Mouse (Mus musculus) kidney, embryonic 14.5 days (tissue): ENCODE results near the gene Axl. TPM values are rescaled to one million over a fixed set of nuclear protein-coding genes. Genes with fewer than 3 reads are reported as not detected.

Source experiments
- ATAC-seq: fragments of 200-750 bp; cut with Nextera tagmentation; 2 replicates; pipeline ENCODE4 v1.8.0; 2017; ENCODE audit warnings: moderate number of reproducible peaks, mild to moderate bottlenecking, moderate TSS enrichment, moderate library complexity; ENCODE audit not compliant: low FRiP score, low TSS enrichment
- H3K27ac ChIP-seq: fragments of 300-500 bp; sonication (generic); 2 replicates; pipeline ENCODE4 v1.5.1; 2014; ENCODE audit warnings: low read depth, mild to moderate bottlenecking, low read length, moderate library complexity, mixed read lengths
- H3K27me3 ChIP-seq: fragments of 300-500 bp; sonication (generic); 2 replicates; pipeline ENCODE4 v1.6.1; 2014; ENCODE audit warnings: mild to moderate bottlenecking, low read length; ENCODE audit not compliant: control insufficient read depth, insufficient read depth
- H3K36me3 ChIP-seq: fragments of 300-500 bp; sonication (generic); 2 replicates; pipeline ENCODE4 v1.6.1; 2014; ENCODE audit warnings: low read length, mixed read lengths; ENCODE audit not compliant: control insufficient read depth, insufficient read depth
- H3K4me1 ChIP-seq: fragments of 300-500 bp; sonication (generic); 2 replicates; pipeline ENCODE4 v1.6.1; 2014; ENCODE audit warnings: low read length, mixed read lengths; ENCODE audit not compliant: control insufficient read depth, insufficient read depth
- H3K4me2 ChIP-seq: fragments of 300-500 bp; sonication (generic); replicated peaks from 2 replicates; pipeline ENCODE4 v1.6.1; 2014; ENCODE audit warnings: low read depth, mild to moderate bottlenecking, low read length
- H3K4me3 ChIP-seq: fragments of 300-500 bp; sonication (generic); 2 replicates; pipeline ENCODE4 v1.5.1; 2014; ENCODE audit warnings: mild to moderate bottlenecking, low read length
- H3K9ac ChIP-seq: fragments of 300-500 bp; sonication (generic); 2 replicates; pipeline ENCODE4 v1.6.1; 2014; ENCODE audit warnings: low read depth, mild to moderate bottlenecking, low read length, moderate library complexity
- H3K9me3 ChIP-seq: fragments of 300-500 bp; sonication (generic); 2 replicates; pipeline ENCODE4 v1.6.1; 2016; ENCODE audit warnings: low read length; ENCODE audit not compliant: control insufficient read depth
- WGBS: fragments of 180-500 bp; shearing (Covaris S2); extraction: QIAGEN DNeasy Blood & Tissue Kit; methylation state at CpG from one replicate; pipeline ENCODE4 v1.1.7; 2014; 5-methylcytosine and 5-hydroxymethylcytosine counted together
- polyA plus RNA-seq: library from polyadenylated mRNA; unstranded; fragments of >200 nt; fragmentation: Nextera tagmentation; extraction: Ambion mirVana; gene quantifications from 2 replicates; pipeline ENCODE4 v1.2.1, GENCODE M21; 2014

The Axl gene
- polyA plus RNA-seq, 1 experiment from 2014 or later: 75.5 TPM

- 0 out of 2 replicates have a peak, but pooled peaks cover 3% of the 10 kb centered on the region for H3K4me1 ChIP-seq
- no peak overlapping the region for H3K4me2 ChIP-seq
- no peak overlapping the region for H3K4me3 ChIP-seq
- H3K9ac ChIP-seq: no peak overlapping the region
- H3K36me3 ChIP-seq: peaks cover 53% of the 10 kb centered on the region
- H3K27ac ChIP-seq: no peak overlapping the region
- 82% methylated on average over 6 of the region's 6 CpGs for WGBS
- no peak for ATAC-seq
- H3K27me3 ChIP-seq: no peaks in the 10 kb centered on the region
- H3K9me3 ChIP-seq: no peaks in the 10 kb centered on the region
Observed at GRCm38 (mm10) chr7:25766108-25766507, 22.4 kb downstream of the Axl start.

DNA sequence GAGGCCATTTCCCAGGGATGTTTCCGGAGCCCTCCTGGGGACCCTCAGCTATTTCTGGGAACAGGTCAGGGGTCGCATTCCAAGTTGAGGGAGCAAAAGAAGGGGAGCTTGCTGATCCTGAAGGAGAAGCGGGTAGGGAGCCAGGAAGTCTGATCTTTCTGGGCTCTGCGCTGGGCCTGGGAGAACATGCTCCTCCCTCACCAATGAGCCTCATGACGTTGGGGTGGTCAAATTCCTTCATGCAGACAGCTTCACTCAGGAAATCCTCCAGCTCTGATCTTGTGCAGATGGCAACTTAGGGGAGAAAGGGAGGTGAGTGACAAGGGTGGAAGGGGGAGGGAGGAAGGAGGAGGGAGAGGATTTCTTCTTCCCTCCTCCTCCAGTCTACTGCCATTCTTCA lies 24.3 kb downstream of the Axl start:
- peak; percentile 55 for ATAC-seq
- H3K9me3 ChIP-seq: no peaks in the 10 kb centered on the region
- WGBS: 52% methylated on average over 5 of the region's 5 CpGs
- no peak overlapping the region for H3K4me3 ChIP-seq
- H3K4me2 ChIP-seq: no peak overlapping the region
- H3K27ac ChIP-seq: peak overlapping the region; percentile 93
- peaks cover 42% of the 10 kb centered on the region; the same call in 1 of the 2 replicates for H3K36me3 ChIP-seq
- no peak overlapping the region for H3K9ac ChIP-seq
- no peaks in the 10 kb centered on the region for H3K27me3 ChIP-seq
- H3K4me1 ChIP-seq: 0 out of 2 replicates have a peak, but pooled peaks cover 3% of the 10 kb centered on the region

DNA sequence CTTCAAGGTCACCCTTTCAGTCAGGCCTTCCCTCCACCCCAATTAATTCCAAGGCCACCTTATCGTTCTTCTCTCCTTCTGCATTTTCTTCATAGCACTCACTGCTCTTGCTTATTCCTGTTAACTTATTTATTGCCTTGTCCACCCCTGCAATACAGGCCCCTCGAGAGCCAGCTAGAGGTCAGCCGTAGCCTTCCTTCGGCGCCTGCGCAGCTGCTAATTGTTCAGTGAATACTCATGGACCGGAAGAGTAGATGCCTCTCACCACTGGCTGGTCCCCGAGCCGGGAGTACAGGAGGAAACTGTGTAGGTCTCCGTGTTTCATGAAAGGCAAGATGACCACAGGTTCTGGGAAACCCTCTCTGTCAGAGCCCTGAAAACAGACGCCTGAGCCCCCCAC lies 24.8 kb downstream of the Axl start:
- 44% methylated on average over 11 of the region's 11 CpGs for WGBS
- H3K9me3 ChIP-seq: no peaks in the 10 kb centered on the region
- no peak overlapping the region for H3K4me2 ChIP-seq
- H3K9ac ChIP-seq: no peak overlapping the region
- 0 out of 2 replicates have a peak, but pooled peaks cover 3% of the 10 kb centered on the region for H3K4me1 ChIP-seq
- H3K27ac ChIP-seq: peak overlapping the region; percentile 93
- peak; percentile 70 for ATAC-seq
- H3K4me3 ChIP-seq: no peak overlapping the region
- H3K27me3 ChIP-seq: no peaks in the 10 kb centered on the region
- peaks cover 39% of the 10 kb centered on the region; the same call in 1 of the 2 replicates for H3K36me3 ChIP-seq

GRCm38 (mm10) chr7:25761354-25761753 lies 27.2 kb downstream of the Axl start:
- Histone ChIP-seq H3K27ac (no peak overlapping the region), H3K4me1 (0 out of 2 replicates have a peak, but pooled peaks cover 3% of the 10 kb centered on the region), H3K9ac (no peak overlapping the region), H3K4me3 (no peak overlapping the region), H3K27me3 (no peaks in the 10 kb centered on the region), H3K4me2 (no peak overlapping the region), H3K9me3 (no peaks in the 10 kb centered on the region), H3K36me3 (peaks cover 24% of the 10 kb centered on the region; the same call in 1 of the 2 replicates)
- WGBS: 86% methylated on average over 10 of the region's 10 CpGs
- ATAC-seq: no peak

DNA sequence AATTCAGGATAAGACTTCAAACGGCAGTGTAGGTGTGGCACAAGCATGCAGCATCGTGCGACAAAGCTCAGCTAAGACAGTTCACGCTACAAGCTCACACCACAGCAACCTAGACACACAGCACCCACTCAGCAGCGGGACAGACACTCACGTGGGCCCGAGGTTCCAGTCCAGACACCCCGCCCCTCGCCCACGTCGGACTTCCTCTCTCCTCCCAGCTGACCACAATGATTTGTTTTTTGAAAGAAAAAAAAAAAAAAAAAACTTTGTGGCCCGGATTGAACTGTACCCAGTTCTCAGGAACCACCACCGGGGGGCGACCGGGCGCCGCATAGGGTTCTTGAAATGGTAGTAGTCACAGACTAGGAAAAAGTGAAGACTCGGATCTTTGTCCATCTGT lies 32.5 kb downstream of the Axl start:
- H3K9ac ChIP-seq: peak overlapping the region; percentile 55
- H3K27ac ChIP-seq: peak overlapping the region; percentile 91
- peaks cover 15% of the 10 kb centered on the region for H3K4me1 ChIP-seq
- no peaks in the 10 kb centered on the region for H3K27me3 ChIP-seq
- peaks cover 25% of the 10 kb centered on the region for H3K36me3 ChIP-seq
- peak overlapping the region; percentile 97 for H3K4me3 ChIP-seq
- H3K9me3 ChIP-seq: no peaks in the 10 kb centered on the region
- WGBS: 0% methylated on average over 18 of the region's 18 CpGs
- peak; percentile 47 for ATAC-seq
- peak overlapping the region; percentile 87 for H3K4me2 ChIP-seq

- peak; percentile 34 for ATAC-seq
- H3K27ac ChIP-seq: peak overlapping the region; percentile 91
- peak overlapping the region; percentile 55 for H3K9ac ChIP-seq
- H3K4me3 ChIP-seq: peak overlapping the region; percentile 97
- H3K36me3 ChIP-seq: peaks cover 31% of the 10 kb centered on the region
- peak overlapping the region; percentile 87 for H3K4me2 ChIP-seq
- peaks cover 15% of the 10 kb centered on the region for H3K4me1 ChIP-seq
- no peaks in the 10 kb centered on the region for H3K9me3 ChIP-seq
- H3K27me3 ChIP-seq: no peaks in the 10 kb centered on the region
- WGBS: under 1% methylated on average over 15 of the region's 15 CpGs
Observed at GRCm38 (mm10) chr7:25755468-25755833, 33.1 kb downstream of the Axl start.

DNA sequence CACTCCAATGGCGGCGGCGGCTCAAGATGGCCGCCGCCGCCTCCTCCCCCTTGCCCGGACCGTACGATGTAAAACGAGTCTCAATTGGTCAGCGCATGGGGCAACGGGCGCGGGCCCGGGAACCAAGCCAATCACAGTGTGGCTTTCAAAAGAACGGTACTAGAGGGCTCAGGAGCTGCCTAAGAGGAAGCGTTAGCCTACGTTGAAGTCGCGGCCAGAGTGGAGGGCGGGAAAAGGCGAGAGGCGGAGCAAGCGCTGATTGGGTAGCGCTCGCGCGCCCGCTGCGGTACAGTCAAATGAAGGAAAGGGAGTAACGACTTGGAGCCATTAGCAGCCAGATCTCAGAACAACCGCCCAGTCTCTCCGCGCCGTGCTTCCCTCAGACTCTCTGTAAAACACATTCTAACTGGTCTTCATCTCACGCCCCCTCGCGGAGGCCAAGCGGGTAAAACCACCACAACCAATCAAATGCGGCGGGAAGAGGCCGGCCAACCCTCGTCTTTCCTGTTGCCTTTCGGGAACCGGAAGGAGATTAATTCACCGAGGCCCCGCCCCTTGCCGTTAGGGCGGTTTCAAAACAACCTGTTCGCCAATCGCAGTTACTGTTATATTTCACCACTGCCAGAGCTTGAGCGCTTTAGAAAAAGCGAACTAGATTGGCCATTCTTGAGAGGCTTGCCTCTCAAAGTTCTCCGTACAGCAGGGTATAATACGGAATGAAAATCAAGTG lies 33.6 kb downstream of the Axl start, which contains the start of gene Hnrnpul1:
Gene Hnrnpul1 (minus strand): TSS at position 20 of the 730 bp plus-strand sequence.
- no peaks in the 10 kb centered on the region for H3K27me3 ChIP-seq
- peak; percentile 94 for ATAC-seq
- H3K36me3 ChIP-seq: peaks cover 35% of the 10 kb centered on the region
- WGBS: under 1% methylated on average over 55 of the region's 55 CpGs
- H3K4me3 ChIP-seq: peak within 1 kb of the TSS; percentile 97
- H3K4me2 ChIP-seq: peak within 1 kb of the TSS; percentile 87
- H3K9me3 ChIP-seq: no peaks in the 10 kb centered on the region
- peak within 1 kb of the TSS; percentile 91 for H3K27ac ChIP-seq
- peak within 1 kb of the TSS; percentile 100 for H3K9ac ChIP-seq
- H3K4me1 ChIP-seq: peaks cover 15% of the 10 kb centered on the region

DNA sequence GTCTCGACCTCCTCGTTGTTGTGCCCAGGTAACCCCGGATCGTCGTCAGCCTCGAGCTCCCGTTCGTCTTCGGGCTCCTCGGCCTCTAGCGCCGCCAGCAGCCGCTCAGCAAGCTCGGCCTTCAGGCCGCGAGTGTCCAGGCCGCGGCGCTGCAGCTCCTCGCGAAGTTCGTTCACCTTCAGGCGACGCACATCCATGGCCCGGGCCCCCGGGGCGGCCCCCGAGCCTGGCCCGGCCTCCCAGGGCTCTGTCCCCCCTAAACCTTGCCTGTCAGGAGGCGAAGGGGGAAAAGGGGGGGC lies 34.1 kb downstream of the Axl start:
- Histone ChIP-seq H3K27me3 (no peaks in the 10 kb centered on the region), H3K9me3 (no peaks in the 10 kb centered on the region), H3K4me2 (peak overlapping the region; percentile 63), H3K36me3 (peaks cover 38% of the 10 kb centered on the region), H3K27ac (peak overlapping the region; percentile 91), H3K4me1 (peaks cover 15% of the 10 kb centered on the region), H3K9ac (peak overlapping the region; percentile 100), H3K4me3 (peak overlapping the region; percentile 97)
- ATAC-seq: no peak
- under 1% methylated on average over 30 of the region's 30 CpGs for WGBS

DNA sequence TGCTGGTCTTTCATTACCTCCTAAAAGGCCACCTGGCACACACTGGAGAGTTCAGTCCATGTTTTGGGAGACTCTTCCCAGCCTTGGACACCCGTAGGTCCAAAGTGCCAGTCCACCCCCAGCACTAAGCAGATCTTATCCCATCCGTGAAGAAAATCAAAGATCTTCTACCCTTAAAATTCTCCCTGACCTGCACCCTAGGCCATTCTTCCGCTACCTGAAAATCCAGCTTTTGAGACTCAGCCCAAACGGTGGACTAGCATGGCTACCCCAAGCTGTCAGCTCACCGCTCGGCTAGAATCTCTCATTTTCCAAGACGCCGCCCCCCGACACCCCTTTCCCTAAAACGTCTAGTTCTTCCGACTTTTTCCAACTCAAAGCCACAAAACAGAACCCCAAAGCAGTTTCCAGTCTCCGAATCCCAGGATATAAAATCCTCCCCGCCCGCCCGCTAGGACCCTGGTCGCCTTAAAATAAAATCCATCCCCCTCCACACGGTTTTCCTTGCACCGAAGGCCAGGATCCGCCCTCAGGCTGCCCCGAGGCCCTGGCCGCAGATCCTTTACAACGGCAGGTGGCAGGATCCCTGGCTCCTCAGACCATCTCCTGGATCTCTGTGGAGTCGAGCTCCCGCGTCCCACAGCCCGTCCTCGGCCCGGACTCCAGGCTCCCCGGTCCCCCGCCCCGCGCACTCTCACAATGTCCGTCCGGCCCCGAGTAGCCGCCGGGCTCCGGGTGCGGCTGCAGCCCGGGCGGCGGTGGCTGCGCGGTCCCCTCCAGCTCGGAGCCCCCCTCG lies 34.7 kb downstream of the Axl start:
- peak overlapping the region; percentile 97 for H3K4me3 ChIP-seq
- no peaks in the 10 kb centered on the region for H3K27me3 ChIP-seq
- H3K9me3 ChIP-seq: no peaks in the 10 kb centered on the region
- peak overlapping the region; percentile 91 for H3K27ac ChIP-seq
- H3K36me3 ChIP-seq: peaks cover 43% of the 10 kb centered on the region
- peaks cover 15% of the 10 kb centered on the region for H3K4me1 ChIP-seq
- peak; percentile 3; the same call in 1 of the 2 replicates for ATAC-seq
- WGBS: 1% methylated on average over 46 of the region's 46 CpGs
- H3K4me2 ChIP-seq: peak overlapping the region; percentile 63
- peak overlapping the region; percentile 100 for H3K9ac ChIP-seq
